8 mouse cellular contexts compared by ENCODE assay signal in genomic region chr16:25064538-25064937, GRCm38 (mm10).
DNase-seq lines count a peak whose midpoint lies in the region; ATAC-seq and TF ChIP-seq lines count a peak whose summit lies in the region.
"Had no signal": no experiment of that assay in that cellular context is flagged by ENCODE, and none has a peak within 500 bp of the region (broad histone marks: within the 10 kb centered on the region; RNA-seq: fewer than 3 reads in every experiment).

No protein-coding gene starts in this region.

- H3K27ac ChIP-seq in hindbrain, postnatal 0 days: no peak overlapping the region
- no peak overlapping the region for H3K27ac ChIP-seq in midbrain, embryonic 15.5 days

- H3K4me2 ChIP-seq in hindbrain, postnatal 0 days (ENCODE audit: low read depth, low read length): no peak overlapping the region
- H3K4me2 ChIP-seq in midbrain, embryonic 15.5 days: no peak overlapping the region

- H3K27me3 ChIP-seq in hindbrain, postnatal 0 days (ENCODE audit: insufficient read depth, low read length): no peaks in the 10 kb centered on the region
- 0 out of 2 replicates have a peak, but pooled peaks cover 4% of the 10 kb centered on the region for H3K27me3 ChIP-seq in midbrain, embryonic 15.5 days (replicated peaks)

- intact Hi-C loops in left cerebral cortex, postnatal 25 days (cut with DNase I): loop anchor here (1.0 to 10.0 kb wide), 3 partner anchors 670 to 1080 kb away; partner anchors contain the start of gene Lpp

- WGBS in hindbrain, postnatal 0 days: 16% methylated on average over 4 of the region's 4 CpGs
- 15% methylated on average over 4 of the region's 4 CpGs for WGBS in midbrain, embryonic 15.5 days

- peak; percentile 92 for DNase-seq in cerebellum, adult 8-10 months
- DNase-seq in frontal cortex, postnatal 10 days (ENCODE audit: low spot score in 2 of 2): peak; percentile 41 to 76
- DNase-seq in hindbrain, postnatal 0 days (ENCODE audit: low spot score): peak; percentile 94
- peak; percentile 81 to 84 for DNase-seq in left cerebral cortex, postnatal 25 days (ENCODE audit: low spot score in 2 of 2)
- peak; percentile 58 for DNase-seq in spleen, adult 12 weeks (ENCODE audit: low spot score)

- peak; percentile 50 for ATAC-seq in activated CD4-positive, CD25-positive, alpha-beta regulatory T cell, adult 4 months
- peak; percentile 73 for ATAC-seq in hindbrain, postnatal 0 days
- ATAC-seq in midbrain, embryonic 15.5 days (replicated peaks): peak; percentile 77

- no peaks in the 10 kb centered on the region for H3K9me3 ChIP-seq in hindbrain, postnatal 0 days (ENCODE audit: low read length)
- no peaks in the 10 kb centered on the region for H3K9me3 ChIP-seq in midbrain, embryonic 15.5 days
- H3K9me3 ChIP-seq: megakaryocyte, embryonic 14.5 days had no signal

- TF ChIP-seq CTCF in hindbrain, postnatal 0 days (IDR thresholded peaks at IDR 0.05; ENCODE audit: low read depth): peak; percentile 88

- H3K4me1 ChIP-seq in hindbrain, postnatal 0 days (ENCODE audit: insufficient read depth, low read length): 0 out of 2 replicates have a peak, but pooled peaks cover 5% of the 10 kb centered on the region
- peaks cover 4% of the 10 kb centered on the region for H3K4me1 ChIP-seq in midbrain, embryonic 15.5 days

- no peaks in the 10 kb centered on the region for H3K36me3 ChIP-seq in hindbrain, postnatal 0 days (ENCODE audit: insufficient read depth, low read length)
- H3K36me3 ChIP-seq in midbrain, embryonic 15.5 days (replicated peaks): no peaks in the 10 kb centered on the region

- no peak overlapping the region for H3K9ac ChIP-seq in hindbrain, postnatal 0 days (replicated peaks; ENCODE audit: low read length)
- no peak overlapping the region for H3K9ac ChIP-seq in midbrain, embryonic 15.5 days

- no peak overlapping the region for H3K4me3 ChIP-seq in hindbrain, postnatal 0 days (ENCODE audit: low read length)
- no peak overlapping the region for H3K4me3 ChIP-seq in midbrain, embryonic 15.5 days
- H3K4me3 ChIP-seq: megakaryocyte, embryonic 14.5 days had no signal
